Mouse (Mus musculus) erythroblast, embryonic 14.5 days (primary cell): ENCODE measurements at regions not wholly inside any gene's neighbourhood (a gene's known extent, or its start where the extent isn't known, plus 50 kb on each side); places are given as distances from the start of the nearest gene placed in this dataset.

Experiments
- H3K27me3 ChIP-seq: 2 replicates; pipeline ENCODE4 v1.6.1; 2012; ENCODE audit warnings: inconsistent platforms; ENCODE audit not compliant: control insufficient read depth
- H3K36me3 ChIP-seq: 2 replicates; pipeline ENCODE4 v1.6.1; 2012; ENCODE audit warnings: mild to moderate bottlenecking, inconsistent platforms; ENCODE audit not compliant: control insufficient read depth
- H3K4me1 ChIP-seq: 2 replicates; pipeline ENCODE4 v1.6.1; 2012; ENCODE audit warnings: inconsistent platforms; ENCODE audit not compliant: control insufficient read depth
- H3K4me3 ChIP-seq: replicated peaks from 2 replicates; pipeline ENCODE3; 2012; ENCODE audit warnings: moderate library complexity, mild to moderate bottlenecking, inconsistent platforms
- H3K9me3 ChIP-seq: 2 replicates; pipeline ENCODE4 v1.6.1; 2012; ENCODE audit warnings: low read length, inconsistent platforms, mixed read lengths; ENCODE audit not compliant: control insufficient read depth
- GATA1 ChIP-seq: IDR thresholded peaks from 2 replicates; pipeline ENCODE4 v1.6.1; 2012; ENCODE audit warnings: low read length, inconsistent platforms, mixed read lengths
- TAL1 ChIP-seq: IDR thresholded peaks from 3 replicates; pipeline ENCODE4 v1.6.1; 2012; ENCODE audit warnings: low read length, inconsistent platforms, mixed read lengths

DNA sequence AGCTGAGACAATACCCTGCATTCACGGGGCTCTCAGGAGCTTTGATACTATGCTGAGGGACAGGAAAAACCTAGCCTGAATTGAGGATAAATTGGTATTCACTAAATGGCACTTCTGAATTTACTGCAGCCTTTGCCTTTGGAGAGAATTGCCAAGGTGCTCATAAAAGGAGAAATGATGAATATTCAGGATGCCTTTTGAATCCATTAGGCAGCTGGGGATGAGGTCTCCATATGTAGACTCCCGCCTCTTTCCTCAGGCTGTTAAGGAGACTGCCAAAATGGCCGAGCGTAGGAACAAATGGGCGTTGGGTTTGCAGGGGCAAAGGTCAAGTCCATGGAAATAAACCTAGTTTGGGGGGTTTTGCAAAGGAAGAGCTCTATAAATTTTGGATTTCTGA, 123.5 kb downstream of the Hlx start:
- no peaks in the 10 kb centered on the region for H3K9me3 ChIP-seq
- TF ChIP-seq TAL1 (no peak), GATA1 (no peak)
- no peak overlapping the region for H3K4me3 ChIP-seq
- peaks cover 2% of the 10 kb centered on the region for H3K4me1 ChIP-seq
- H3K36me3 ChIP-seq = no peaks in the 10 kb centered on the region
- H3K27me3 ChIP-seq = peaks cover 9% of the 10 kb centered on the region

DNA sequence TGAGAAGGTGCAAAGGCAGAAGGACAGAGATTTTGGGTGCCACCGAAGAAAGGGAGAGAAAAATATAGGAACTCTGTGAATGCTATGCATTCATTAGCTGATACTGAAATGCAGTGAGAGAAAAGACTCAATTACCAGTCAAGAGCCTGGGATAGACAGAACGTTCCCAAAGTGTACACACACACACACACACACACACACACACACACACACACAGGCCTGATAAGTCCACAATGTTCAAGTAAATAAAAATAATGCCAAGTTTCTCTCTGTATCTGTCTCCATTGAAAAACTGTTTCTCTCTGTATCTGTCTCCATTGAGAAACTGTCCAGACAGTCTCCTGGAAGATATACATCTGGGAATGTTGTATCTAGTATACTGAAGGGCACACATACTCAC, 124.1 kb downstream of the Hlx start:
- TF ChIP-seq TAL1 (no peak), GATA1 (no peak)

GRCm38 (mm10) chr1:184606541-184606940, 125.9 kb downstream of the Hlx start:
- no peak overlapping the region for H3K4me3 ChIP-seq
- no peaks in the 10 kb centered on the region for H3K36me3 ChIP-seq
- peaks cover 9% of the 10 kb centered on the region for H3K27me3 ChIP-seq
- H3K4me1 ChIP-seq = no peaks in the 10 kb centered on the region
- TF ChIP-seq TAL1 (no peak), GATA1 (no peak)
- no peaks in the 10 kb centered on the region for H3K9me3 ChIP-seq

More for the DNA sequence above, 124.1 kb downstream of the Hlx start:
- no peaks in the 10 kb centered on the region; the same call in 1 of the 2 replicates for H3K4me1 ChIP-seq
- H3K36me3 ChIP-seq = no peaks in the 10 kb centered on the region
- peaks cover 9% of the 10 kb centered on the region for H3K27me3 ChIP-seq
- no peak overlapping the region for H3K4me3 ChIP-seq
- H3K9me3 ChIP-seq = no peaks in the 10 kb centered on the region

DNA sequence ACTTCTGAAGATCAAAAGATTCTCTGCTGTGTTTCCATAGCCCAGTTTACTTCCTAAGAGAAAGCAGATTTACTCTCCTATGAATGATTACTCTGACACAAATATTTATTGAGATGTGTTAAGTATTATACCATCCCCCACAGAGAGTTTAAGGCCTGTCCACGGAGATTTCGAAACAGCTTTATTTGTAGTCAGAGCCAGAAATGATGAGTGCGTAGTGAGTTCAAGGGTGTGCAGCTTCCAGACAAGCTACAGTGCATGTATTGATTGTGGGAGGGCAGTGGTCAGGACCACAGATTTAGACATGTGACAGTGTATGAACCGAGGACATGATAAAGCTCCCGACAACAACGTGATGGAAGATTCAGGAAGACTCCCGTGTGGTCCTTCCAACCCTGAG, 126.8 kb downstream of the Hlx start:
- H3K27me3 ChIP-seq = peaks cover 9% of the 10 kb centered on the region
- no peaks in the 10 kb centered on the region for H3K9me3 ChIP-seq
- H3K36me3 ChIP-seq = no peaks in the 10 kb centered on the region
- no peak overlapping the region for H3K4me3 ChIP-seq
- no peaks in the 10 kb centered on the region for H3K4me1 ChIP-seq
- TF ChIP-seq GATA1 = no peak
- TF ChIP-seq TAL1 = no peak

GRCm38 (mm10) chr1:184603136-184603535, 129.3 kb downstream of the Hlx start:
- Histone ChIP-seq H3K4me3 (no peak overlapping the region), H3K4me1 (no peaks in the 10 kb centered on the region), H3K9me3 (no peaks in the 10 kb centered on the region), H3K27me3 (peaks cover 9% of the 10 kb centered on the region), H3K36me3 (no peaks in the 10 kb centered on the region)
- TF ChIP-seq GATA1 (no peak), TAL1 (no peak)

- H3K9me3 ChIP-seq = no peaks in the 10 kb centered on the region
- TF ChIP-seq TAL1 = no peak
- TF ChIP-seq GATA1 = no peak
- H3K4me1 ChIP-seq = no peaks in the 10 kb centered on the region
- no peak overlapping the region for H3K4me3 ChIP-seq
- H3K36me3 ChIP-seq = no peaks in the 10 kb centered on the region
- H3K27me3 ChIP-seq = peaks cover 3% of the 10 kb centered on the region; the same call in 1 of the 2 replicates
Measured at GRCm38 (mm10) chr1:184595449-184595848, 137.0 kb downstream of the Hlx start.

- H3K9me3 ChIP-seq = no peaks in the 10 kb centered on the region
Measured at GRCm38 (mm10) chr1:184590634-184591033, 141.8 kb downstream of the Hlx start.

DNA sequence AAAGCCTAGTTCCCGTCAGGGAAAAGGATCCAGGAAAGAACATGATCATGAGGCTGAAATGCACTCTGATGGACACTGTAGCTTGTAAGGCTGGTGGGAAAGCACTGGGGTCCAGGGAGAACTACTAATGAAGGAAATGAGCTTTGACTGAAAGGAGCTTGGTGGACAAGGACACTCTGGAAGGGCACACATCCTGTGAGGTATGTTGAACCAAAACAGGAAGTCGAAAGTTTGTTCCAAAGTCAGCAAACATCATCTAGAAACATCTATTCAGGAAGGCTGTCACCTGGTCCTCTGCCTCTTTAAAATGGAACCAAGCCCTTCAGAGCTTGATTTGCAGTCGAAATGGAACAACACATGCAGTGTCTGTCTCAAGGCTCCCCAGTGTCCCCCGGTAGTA, 143.1 kb downstream of the Hlx start:
- no peaks in the 10 kb centered on the region for H3K4me1 ChIP-seq
- H3K9me3 ChIP-seq = no peaks in the 10 kb centered on the region
- no peak overlapping the region for H3K4me3 ChIP-seq
- H3K27me3 ChIP-seq = no peaks in the 10 kb centered on the region
- TF ChIP-seq GATA1 (no peak), TAL1 (no peak)
- no peaks in the 10 kb centered on the region for H3K36me3 ChIP-seq

More at GRCm38 (mm10) chr1:184590634-184591033, 141.8 kb downstream of the Hlx start:
- Histone ChIP-seq H3K27me3 (peaks cover 3% of the 10 kb centered on the region; the same call in 1 of the 2 replicates), H3K36me3 (no peaks in the 10 kb centered on the region), H3K4me3 (no peak overlapping the region), H3K4me1 (no peaks in the 10 kb centered on the region)
- TF ChIP-seq TAL1 = no peak
- no peak for TF ChIP-seq GATA1

GRCm38 (mm10) chr1:184584505-184584874, 147.9 kb downstream of the Hlx start:
- H3K27me3 ChIP-seq = no peaks in the 10 kb centered on the region
- TF ChIP-seq TAL1 = no peak
- no peak for TF ChIP-seq GATA1
- H3K4me3 ChIP-seq = no peak overlapping the region
- H3K4me1 ChIP-seq = no peaks in the 10 kb centered on the region
- H3K36me3 ChIP-seq = no peaks in the 10 kb centered on the region
- no peaks in the 10 kb centered on the region for H3K9me3 ChIP-seq

DNA sequence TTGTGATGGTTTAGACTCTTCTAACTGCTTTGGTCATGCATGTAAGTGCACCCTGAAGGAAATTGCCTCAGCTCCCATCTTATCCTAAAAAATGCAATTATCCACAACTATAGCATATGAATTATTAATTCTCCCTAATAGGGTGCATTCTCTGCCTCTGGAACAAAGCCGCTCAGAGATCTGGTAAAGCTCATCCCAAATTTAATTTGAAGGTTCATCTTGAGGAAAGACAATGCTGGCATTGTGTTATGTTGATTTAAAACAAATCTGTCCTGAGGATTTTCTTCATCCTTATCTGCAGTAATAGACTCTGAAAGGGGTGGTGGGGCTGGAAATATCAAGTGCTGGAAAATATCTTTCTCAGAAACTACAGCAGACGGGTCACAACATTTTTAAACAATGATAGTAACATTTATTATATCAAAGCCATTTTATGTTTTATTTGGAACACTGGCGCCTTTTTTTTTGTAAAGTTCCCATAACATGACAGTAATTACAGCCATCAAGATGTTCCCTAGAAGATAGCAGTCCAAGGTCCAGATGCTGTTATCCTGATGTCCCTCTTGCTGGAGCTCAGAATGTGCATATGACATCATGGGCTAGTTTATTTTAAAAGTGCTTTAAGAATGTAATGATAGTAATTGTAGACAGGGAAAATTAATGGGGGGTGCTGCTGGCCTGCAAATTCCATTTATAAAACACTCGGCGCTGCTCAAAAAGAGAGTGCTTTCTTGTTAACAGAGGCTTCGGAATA, 148.5 kb downstream of the Hlx start:
- H3K4me1 ChIP-seq = no peaks in the 10 kb centered on the region
- no peaks in the 10 kb centered on the region for H3K27me3 ChIP-seq
- TF ChIP-seq GATA1 = no peak
- no peak for TF ChIP-seq TAL1
- H3K4me3 ChIP-seq = no peak overlapping the region
- H3K36me3 ChIP-seq = no peaks in the 10 kb centered on the region
- no peaks in the 10 kb centered on the region for H3K9me3 ChIP-seq
